Mouse (Mus musculus) C2C12 (cell line): Measurements from ENCODE around the gene Vps11. TPM values are rescaled to one million over a fixed set of nuclear protein-coding genes. Genes with fewer than 3 reads are reported as not detected.
"Not testable (repeated sequence)": the region's sequence is repeated elsewhere in the genome, so short reads cannot be mapped to it uniquely, and the experiment has no call there.

Experiments
- H3K27me3 ChIP-seq: one replicate; pipeline ENCODE4 v1.6.1; 2011; ENCODE audit not compliant: control insufficient read depth, insufficient read depth, insufficient read length
- H3K36me3 ChIP-seq: one replicate; pipeline ENCODE4 v1.6.1; 2011; ENCODE audit not compliant: control insufficient read depth, insufficient read depth
- H3K4me3 ChIP-seq: one replicate; pipeline ENCODE4 v1.5.1; 2011; ENCODE audit warnings: mild to moderate bottlenecking, control low read depth; ENCODE audit not compliant: poor library complexity, insufficient read depth, severe bottlenecking
- H3K79me2 ChIP-seq: one replicate; pipeline ENCODE4 v1.6.1; 2011; ENCODE audit not compliant: control insufficient read depth, insufficient read depth
- H3K79me3 ChIP-seq: one replicate; pipeline ENCODE4 v1.6.1; 2011; ENCODE audit warnings: low read depth, control low read depth
- H3ac ChIP-seq: one replicate; pipeline ENCODE3; 2011; ENCODE audit warnings: low read depth; ENCODE audit not compliant: control insufficient read depth, insufficient read length
- CEBPB ChIP-seq: IDR thresholded peaks from one replicate; pipeline ENCODE4 v1.6.1; 2011; ENCODE audit warnings: low read depth, mild to moderate bottlenecking, control low read depth, moderate library complexity
- CTCF ChIP-seq: IDR thresholded peaks from one replicate; pipeline ENCODE4 v1.5.1; 2011; ENCODE audit not compliant: control insufficient read depth, insufficient read depth, insufficient read length
- FOSL1 ChIP-seq: IDR thresholded peaks from one replicate; pipeline ENCODE4 v1.8.0; 2011; ENCODE audit warnings: mild to moderate bottlenecking, low read length; ENCODE audit not compliant: poor library complexity, insufficient read depth, severe bottlenecking
- MAX ChIP-seq: IDR thresholded peaks from one replicate; pipeline ENCODE4 v1.6.1; 2011; ENCODE audit warnings: mild to moderate bottlenecking, control low read depth
- MYOD1 ChIP-seq: IDR thresholded peaks from one replicate; pipeline ENCODE4 v1.6.1; 2011; ENCODE audit warnings: low read depth; ENCODE audit not compliant: control insufficient read depth, insufficient read length
- MYOG ChIP-seq: IDR thresholded peaks from one replicate; pipeline ENCODE4 v1.6.1; 2011; ENCODE audit not compliant: control insufficient read depth, insufficient read length; ENCODE audit errors: extremely low read depth
- USF1 ChIP-seq: IDR thresholded peaks from one replicate; pipeline ENCODE4 v1.6.1; 2011; ENCODE audit warnings: low read depth, mild to moderate bottlenecking, control low read depth, moderate library complexity
- polyA plus RNA-seq: library from polyadenylated mRNA; unstranded; fragments of >200 nt; fragmentation: generic; extraction: Trizol; gene quantifications from one replicate; pipeline ENCODE4 v1.2.1, GENCODE M21; 2012; ENCODE audit warnings: missing spikeins

Gene Vps11
- polyA plus RNA-seq, 1 experiment: 26.1 TPM

DNA sequence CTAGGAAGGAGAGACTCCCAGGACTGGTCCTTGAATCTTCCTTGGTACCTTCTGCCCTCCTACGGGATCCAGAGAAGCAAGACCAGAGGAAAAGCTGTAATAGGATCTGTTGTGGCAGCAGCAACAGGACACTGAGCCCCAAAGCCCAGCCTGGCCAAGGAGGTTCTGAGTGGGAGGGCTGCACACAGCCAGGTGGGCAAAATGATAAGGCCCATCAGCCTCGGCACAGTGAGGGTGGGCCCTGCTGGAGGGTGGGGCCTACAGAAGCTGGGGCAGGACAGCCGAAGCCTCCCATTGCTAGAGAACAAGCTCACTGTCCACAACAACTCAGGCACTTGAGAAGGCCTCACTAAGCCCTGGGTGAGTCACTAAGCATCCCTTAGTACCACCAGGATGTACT, 19.3 kb downstream of the Vps11 start:
- no peaks in the 10 kb centered on the region for H3K27me3 ChIP-seq
- H3K79me2 ChIP-seq: peaks cover 30% of the 10 kb centered on the region
- TF ChIP-seq MYOG (no peak), USF1 (no peak), CEBPB (no peak), FOSL1 (no peak), MYOD1 (no peak), MAX (no peak), CTCF (no peak)
- H3K36me3 ChIP-seq: peaks cover 25% of the 10 kb centered on the region
- peaks cover 15% of the 10 kb centered on the region for H3K79me3 ChIP-seq
- no peak overlapping the region for H3K4me3 ChIP-seq
- peak overlapping the region; percentile 4 for H3ac ChIP-seq

- Histone ChIP-seq H3ac (no peak overlapping the region), H3K79me2 (peaks cover 37% of the 10 kb centered on the region), H3K36me3 (peaks cover 29% of the 10 kb centered on the region), H3K79me3 (peaks cover 22% of the 10 kb centered on the region), H3K4me3 (no peak overlapping the region), H3K27me3 (no peaks in the 10 kb centered on the region)
- TF ChIP-seq USF1 (no peak), CTCF (no peak), MYOD1 (no peak), MAX (no peak), MYOG (no peak), CEBPB (no peak), FOSL1 (no peak)
These were observed 20.0 kb downstream of the Vps11 start for GRCm38 (mm10) chr9:44341487-44341886.

- H3K79me3 ChIP-seq: peaks cover 35% of the 10 kb centered on the region
- peaks cover 55% of the 10 kb centered on the region for H3K79me2 ChIP-seq
- H3K4me3 ChIP-seq: no peak overlapping the region
- H3ac ChIP-seq: no peak overlapping the region
- peaks cover 42% of the 10 kb centered on the region for H3K36me3 ChIP-seq
- no peaks in the 10 kb centered on the region for H3K27me3 ChIP-seq
- no peak for TF ChIP-seq CTCF
- TF ChIP-seq CEBPB: no peak
- TF ChIP-seq USF1: no peak
- TF ChIP-seq MYOG: no peak
- no peak for TF ChIP-seq FOSL1
- TF ChIP-seq MAX: no peak
- TF ChIP-seq MYOD1: no peak
These were observed 22.9 kb downstream of the Vps11 start for GRCm38 (mm10) chr9:44338574-44338973.

- H3K27me3 ChIP-seq: no peaks in the 10 kb centered on the region
- TF ChIP-seq USF1 (no peak), MAX (no peak)
- peaks cover 30% of the 10 kb centered on the region for H3K79me3 ChIP-seq
- peaks cover 45% of the 10 kb centered on the region for H3K79me2 ChIP-seq
- H3K4me3 ChIP-seq: no peak overlapping the region
- no peak overlapping the region for H3ac ChIP-seq
- peaks cover 51% of the 10 kb centered on the region for H3K36me3 ChIP-seq
These were observed 23.9 kb downstream of the Vps11 start for GRCm38 (mm10) chr9:44337436-44338169.

DNA sequence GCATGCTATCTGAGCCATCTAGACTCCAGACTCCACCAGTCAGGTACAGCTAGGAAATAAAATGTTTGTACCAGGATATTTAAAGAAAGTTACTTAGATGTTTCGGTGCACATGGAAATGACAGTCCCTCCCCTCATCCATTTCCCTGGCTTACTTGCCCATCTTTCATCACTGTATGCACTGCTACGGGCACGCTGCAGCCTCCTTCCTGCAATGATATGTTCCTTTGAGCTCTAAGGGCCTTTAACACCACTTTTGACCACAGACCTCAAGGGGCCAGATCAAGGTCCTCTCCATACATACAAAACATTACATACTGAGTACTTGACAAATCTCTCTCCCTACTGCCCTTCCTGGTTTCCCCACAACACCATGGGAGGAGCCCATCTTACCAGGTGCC, 24.5 kb downstream of the Vps11 start:
- Histone ChIP-seq H3ac (peak overlapping the region; percentile 45), H3K4me3 (peak overlapping the region; percentile 86), H3K79me2 (peaks cover 39% of the 10 kb centered on the region), H3K36me3 (peaks cover 58% of the 10 kb centered on the region), H3K79me3 (peaks cover 26% of the 10 kb centered on the region), H3K27me3 (no peaks in the 10 kb centered on the region)
- TF ChIP-seq USF1: no peak
- no peak for TF ChIP-seq CEBPB
- no peak for TF ChIP-seq MYOD1
- no peak for TF ChIP-seq MYOG
- no peak for TF ChIP-seq FOSL1
- no peak for TF ChIP-seq MAX
- no peak for TF ChIP-seq CTCF

GRCm38 (mm10) chr9:44336513-44336912, 25.0 kb downstream of the Vps11 start:
- H3ac ChIP-seq, H3K27me3 ChIP-seq: not testable (repeated sequence)
- Histone ChIP-seq H3K79me2 (peaks cover 34% of the 10 kb centered on the region), H3K4me3 (peak overlapping the region; percentile 86), H3K79me3 (peaks cover 23% of the 10 kb centered on the region), H3K36me3 (peaks cover 62% of the 10 kb centered on the region)
